Mouse (Mus musculus) induced T-regulatory cell, adult 2 months (primary cell): ENCODE measurements around the gene 1700001F09Rik.
"Not testable (repeated sequence)": the region's sequence is repeated elsewhere in the genome, so short reads cannot be mapped to it uniquely, and the experiment has no call there.

Experiments
- DNase-seq: peaks from one replicate; pipeline ENCODE4 v3.0.0-alpha.2; 2012; ENCODE audit warnings: low read depth

Gene 1700001F09Rik

DNA sequence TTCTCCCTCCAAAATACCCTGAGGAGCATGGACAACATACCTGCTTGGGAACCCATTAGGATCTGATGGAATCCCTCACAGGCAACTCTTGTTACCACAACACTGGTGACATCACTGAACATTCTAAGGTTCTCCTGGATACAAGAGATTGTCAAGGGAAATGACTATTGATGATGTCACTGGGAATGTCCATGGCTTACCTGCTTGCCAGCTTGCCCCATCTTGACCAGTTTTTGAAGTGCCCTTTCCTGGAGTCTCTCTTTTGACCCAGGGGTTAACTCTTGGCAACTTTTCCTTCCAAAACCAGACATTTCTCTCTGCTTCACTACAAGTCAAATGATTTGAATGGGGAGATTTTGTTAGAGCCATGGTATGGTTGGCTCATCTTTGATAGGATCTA is at the start of gene 1700001F09Rik:
Gene 1700001F09Rik (minus strand): TSS at position 101 of the 400 bp plus-strand sequence.
- not testable (repeated sequence) for DNase-seq

DNA sequence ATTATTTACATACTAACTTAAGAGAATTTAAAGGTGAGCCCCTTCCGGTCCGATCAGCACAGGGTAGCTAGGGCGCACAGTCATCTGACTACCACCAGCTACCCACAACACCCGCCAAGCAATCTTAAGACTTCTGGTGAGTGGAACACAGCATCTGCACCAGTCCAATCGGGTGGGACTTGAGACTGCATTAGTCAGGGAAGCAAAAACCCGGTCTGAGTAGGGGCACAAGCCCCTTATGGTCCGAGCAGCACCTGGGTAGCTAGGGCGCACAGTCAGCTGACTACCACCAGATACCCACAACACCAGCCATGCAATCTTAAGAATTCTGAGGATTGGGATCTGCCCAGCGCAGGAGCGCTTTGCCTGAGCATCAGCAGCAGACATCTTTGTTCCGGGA is 14.1 kb upstream of the 1700001F09Rik start:
- DNase-seq, result not testable (repeated sequence)

DNA sequence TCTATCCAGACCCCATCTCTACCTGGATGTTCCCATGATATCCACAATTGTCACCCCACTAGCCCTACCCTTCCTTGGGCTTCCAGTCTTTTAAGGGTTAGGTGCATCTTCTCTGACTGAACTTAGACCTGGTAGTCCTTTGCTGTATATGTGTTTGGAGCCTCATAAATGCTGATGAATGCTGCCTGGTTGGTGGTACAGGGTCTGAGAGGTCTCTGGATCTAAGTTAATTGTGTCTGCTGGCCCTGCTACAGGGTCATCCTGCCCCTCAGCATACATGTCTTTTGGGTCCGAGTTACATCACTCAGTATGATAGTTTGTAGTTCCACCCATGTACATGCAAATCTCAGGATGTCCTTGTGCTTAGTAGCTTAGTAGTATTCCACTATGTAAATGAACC is 11.6 kb upstream of the 1700001F09Rik start:
- not testable (repeated sequence) for DNase-seq

DNA sequence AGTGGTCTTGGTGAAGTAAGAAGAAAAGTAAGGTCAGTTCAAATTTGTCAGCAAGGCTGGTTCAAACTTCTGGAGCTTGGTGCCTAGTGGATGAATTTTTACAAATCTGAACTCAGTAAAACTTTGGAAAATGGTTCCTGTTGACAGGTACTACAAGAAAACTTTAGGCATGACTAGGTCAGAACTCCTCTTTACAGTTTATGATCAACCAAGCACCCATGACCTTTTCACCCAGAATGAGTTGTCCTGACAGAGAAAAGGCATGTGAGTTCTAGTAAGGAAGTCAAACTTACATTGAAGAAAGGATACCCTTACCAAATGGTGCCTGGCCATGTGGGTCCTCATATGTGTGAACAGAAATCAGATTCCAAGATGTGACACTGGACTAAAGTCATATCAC is 9.9 kb upstream of the 1700001F09Rik start:
- DNase-seq, result not testable (repeated sequence)

DNA sequence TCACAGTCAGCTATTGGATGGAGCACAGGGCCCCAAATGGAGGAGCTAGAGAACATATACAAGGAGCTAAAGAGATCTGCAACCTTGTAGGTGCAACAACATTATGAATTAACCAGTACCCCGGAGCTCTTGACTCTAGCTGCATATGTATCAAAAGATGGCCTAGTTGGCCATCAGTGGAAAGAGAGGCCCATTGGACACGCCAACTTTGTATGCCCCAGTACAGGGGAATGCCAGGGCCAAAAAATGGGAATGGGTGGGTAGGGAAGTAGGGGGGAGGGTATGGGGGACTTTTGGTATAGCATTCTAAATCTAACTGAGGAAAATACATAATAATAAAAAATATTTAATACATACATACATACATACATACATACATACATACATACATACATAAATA is 5.3 kb upstream of the 1700001F09Rik start:
- not testable (repeated sequence) for DNase-seq

DNA sequence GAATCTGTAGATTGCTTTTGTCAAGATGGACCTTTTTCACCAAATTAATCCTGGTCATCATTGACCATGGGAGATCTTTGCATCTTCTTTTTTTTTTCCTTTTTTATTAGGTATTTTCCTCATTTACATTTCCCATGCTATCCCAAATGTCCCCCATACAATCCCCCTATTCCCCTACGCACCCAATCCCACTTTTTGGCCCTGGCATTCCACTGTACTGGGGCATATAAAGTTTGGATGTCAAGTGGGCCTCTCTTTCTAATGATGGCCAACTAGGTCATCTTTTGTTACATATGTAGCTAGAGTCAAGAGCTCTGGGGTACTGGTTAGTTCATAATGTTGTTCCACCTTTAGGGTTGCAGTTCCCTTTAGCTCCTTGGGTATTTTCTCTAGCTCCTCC is 10.0 kb downstream of the 1700001F09Rik start:
- DNase-seq, result not testable (repeated sequence)

DNA sequence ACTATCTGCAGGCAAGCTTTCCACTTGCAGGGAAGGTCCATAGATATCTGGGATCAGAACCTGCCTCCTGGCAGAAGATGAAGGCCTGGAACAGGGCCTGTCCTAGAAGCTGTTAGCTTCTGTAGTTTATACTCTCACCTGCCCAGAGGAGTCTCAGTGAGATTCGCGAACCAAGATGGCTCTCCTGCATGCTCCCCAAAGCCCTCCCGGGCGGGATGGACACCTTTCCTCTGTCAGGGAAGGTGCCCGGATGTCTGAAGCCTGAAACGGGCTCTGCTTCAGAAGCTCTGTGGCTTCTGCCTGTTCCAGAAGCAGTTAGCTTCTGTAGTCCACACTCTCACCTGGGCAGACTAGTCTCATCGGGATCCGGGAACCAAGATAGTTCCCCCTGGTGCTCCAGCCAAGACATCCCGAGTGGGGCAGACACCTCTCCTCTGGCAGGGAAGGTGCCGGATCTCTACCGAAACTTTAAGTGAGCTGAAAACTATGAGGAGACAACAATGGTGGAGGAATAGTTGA is 16.2 kb downstream of the 1700001F09Rik start:
- DNase-seq, result not testable (repeated sequence)

DNA sequence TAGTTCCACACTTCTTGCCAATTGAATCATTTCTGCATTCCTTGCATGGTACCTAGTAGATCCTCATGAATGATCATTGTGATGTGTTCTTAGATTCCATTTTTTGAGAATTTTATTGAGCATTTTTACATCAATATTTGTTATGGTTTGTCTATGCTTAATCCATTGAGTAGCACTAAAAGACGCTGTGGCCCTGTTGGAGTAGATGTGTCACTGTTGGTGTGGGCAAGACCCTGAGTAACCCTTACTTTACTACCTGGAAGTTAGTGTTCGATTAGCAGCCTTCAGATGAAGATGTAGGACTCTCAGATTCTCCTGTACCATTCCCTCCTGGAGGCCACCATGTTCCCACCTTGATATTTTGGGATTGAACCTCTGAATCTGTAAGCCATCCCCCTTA is 19.0 kb downstream of the 1700001F09Rik start:
- DNase-seq, result not testable (repeated sequence)

DNA sequence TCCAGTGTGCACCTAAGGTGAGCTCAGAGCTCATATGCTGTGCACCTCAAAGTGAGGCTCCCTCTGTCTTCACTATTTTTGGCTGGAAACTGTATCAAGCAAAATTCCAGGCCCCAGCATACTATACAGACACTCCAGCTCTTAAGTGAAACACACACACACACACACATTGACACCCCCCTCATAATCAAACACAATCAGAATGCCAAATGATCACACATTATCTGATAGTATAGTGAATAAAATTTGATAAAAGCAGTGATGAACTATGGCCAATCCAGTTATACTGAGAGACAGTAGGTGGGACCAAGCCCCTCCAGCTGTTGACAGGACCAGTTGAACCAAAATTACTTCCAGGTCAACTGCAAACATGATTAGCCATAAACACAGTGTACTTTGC is 28.1 kb downstream of the 1700001F09Rik start:
- DNase-seq, result not testable (repeated sequence)

DNA sequence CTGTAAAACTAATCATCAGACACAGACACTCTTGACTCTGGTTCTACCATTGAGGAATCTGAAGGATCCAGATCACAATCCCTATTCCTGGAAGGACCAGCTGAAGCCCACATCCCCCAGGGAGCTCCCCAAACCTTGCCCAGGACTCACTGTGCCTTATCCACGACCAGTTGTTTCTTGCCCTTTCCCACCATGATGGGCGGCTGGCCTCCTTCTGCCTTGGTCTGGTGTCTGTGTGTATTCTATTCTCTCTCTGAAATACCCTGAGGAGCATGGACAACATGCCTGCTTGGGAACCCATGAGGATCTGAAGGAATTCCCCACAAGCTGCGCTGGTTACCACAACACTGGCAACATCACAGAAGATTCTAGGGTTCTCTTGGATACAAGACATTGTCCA is 54.1 kb downstream of the 1700001F09Rik start, which contains the start of gene Gm8127:
Gene Gm8127 (minus strand): TSS at position 330 of the 400 bp plus-strand sequence.
- not testable (repeated sequence) for DNase-seq
